11 mouse cellular contexts compared by ENCODE assay signal in the genomic region with DNA sequence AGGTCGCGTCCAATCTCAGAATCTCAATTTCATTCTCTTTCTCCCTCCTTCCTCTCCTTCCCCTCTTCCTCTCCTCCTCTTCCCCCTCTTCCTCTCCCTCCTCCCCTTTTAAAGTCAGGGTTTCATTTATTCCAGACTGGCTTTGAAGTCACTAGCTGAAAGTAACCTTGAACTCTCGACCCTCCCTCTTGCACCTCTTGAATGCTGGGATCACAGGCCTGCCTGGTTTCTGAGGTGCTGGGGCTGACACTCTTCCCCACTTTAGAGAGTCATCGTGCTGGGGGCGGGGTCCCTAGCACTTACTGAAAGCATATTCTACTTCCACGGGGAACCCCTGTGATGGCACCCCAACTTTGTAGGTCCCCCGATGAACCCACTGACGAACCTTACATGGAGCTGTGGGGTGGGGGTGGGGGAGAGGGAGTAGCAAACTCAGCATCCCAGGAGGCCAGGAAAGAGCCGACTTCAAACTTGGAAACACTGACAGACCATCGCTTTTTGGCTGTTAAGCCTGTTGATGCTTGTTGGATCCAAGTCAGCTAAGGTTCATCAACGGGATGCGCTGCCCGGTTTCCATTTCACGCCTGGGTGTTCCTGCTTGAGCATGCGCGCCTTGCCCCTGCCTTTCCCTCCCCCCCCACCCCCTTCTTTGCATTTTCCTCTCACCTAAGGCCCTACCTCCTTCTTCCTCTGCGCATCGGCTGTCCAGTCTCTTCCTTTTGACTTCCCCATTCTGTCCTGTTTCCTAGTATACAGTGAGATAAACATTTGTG.
"Had no signal": no experiment of that assay in that cellular context is flagged by ENCODE, and none has a peak within 500 bp of the region (broad histone marks: within the 10 kb centered on the region; RNA-seq: fewer than 3 reads in every experiment).

No protein-coding gene starts in this region.

- H3K27ac ChIP-seq: kidney, postnatal 0 days; layer of hippocampus, adult 2 months; left cerebral cortex, adult 2 months; liver, embryonic 13.5 days had no signal

- H3K9ac ChIP-seq: liver, embryonic 13.5 days had no signal

- H3K4me3 ChIP-seq: layer of hippocampus, adult 2 months; left cerebral cortex, adult 2 months; liver, embryonic 13.5 days had no signal

- DNase-seq: kidney, postnatal 25 days; layer of hippocampus, postnatal 36 days; liver, embryonic 13.5 days; lung, adult 2 months; lung, postnatal 14 days; lung, postnatal 4 days; midbrain, embryonic 14.5 days; thymus, postnatal 36 days had no signal

- H3K9me3 ChIP-seq: liver, embryonic 13.5 days had no signal

- H3K4me2 ChIP-seq: liver, embryonic 13.5 days had no signal

- H3K36me3 ChIP-seq: liver, embryonic 13.5 days had no signal
